Mouse (Mus musculus) ES-Bruce4 (cell line): ENCODE measurements around the gene Msi2. TPM values are rescaled to one million over a fixed set of nuclear protein-coding genes. Genes with fewer than 3 reads are reported as not detected.

Experiments used
- H3K27ac ChIP-seq: 2 replicates; pipeline ENCODE4 v1.5.1; 2012; ENCODE audit warnings: low read length, inconsistent platforms; ENCODE audit not compliant: insufficient read depth
- H3K27me3 ChIP-seq: 2 replicates; pipeline ENCODE4 v1.6.1; 2012; ENCODE audit warnings: mild to moderate bottlenecking, low read length, inconsistent platforms; ENCODE audit not compliant: control insufficient read depth, poor library complexity, insufficient read depth, severe bottlenecking
- H3K36me3 ChIP-seq: 2 replicates; pipeline ENCODE4 v1.6.1; 2012; ENCODE audit warnings: inconsistent platforms, mild to moderate bottlenecking, low read length, moderate library complexity; ENCODE audit not compliant: control insufficient read depth, poor library complexity, insufficient read depth, severe bottlenecking
- H3K4me1 ChIP-seq: one replicate; pipeline ENCODE4 v1.8.1; 2011; ENCODE audit warnings: low read length; ENCODE audit not compliant: control insufficient read depth, insufficient read depth
- H3K4me3 ChIP-seq: 2 replicates; pipeline ENCODE4 v1.5.1; 2011; ENCODE audit warnings: low read depth, mild to moderate bottlenecking, low read length
- H3K9ac ChIP-seq: 2 replicates; pipeline ENCODE4 v1.6.1; 2012; ENCODE audit warnings: low read depth, mild to moderate bottlenecking, inconsistent platforms; ENCODE audit not compliant: poor library complexity, severe bottlenecking
- H3K9me3 ChIP-seq: replicated peaks from 2 replicates; pipeline ENCODE4 v1.6.1; 2012; ENCODE audit warnings: mild to moderate bottlenecking, low read length, inconsistent platforms; ENCODE audit not compliant: control insufficient read depth, poor library complexity, insufficient read depth, severe bottlenecking
- CTCF ChIP-seq: IDR thresholded peaks from one replicate; pipeline ENCODE4 v1.8.1; 2011; ENCODE audit warnings: low read depth, low read length
- EP300 ChIP-seq: IDR thresholded peaks from 2 replicates; pipeline ENCODE4 v1.6.1; 2011; ENCODE audit warnings: low read depth, low read length; ENCODE audit not compliant: insufficient read depth
- POLR2A ChIP-seq: IDR thresholded peaks from one replicate; pipeline ENCODE4 v1.8.1; 2011; ENCODE audit warnings: low read length; ENCODE audit not compliant: insufficient read depth
- polyA plus RNA-seq: library from polyadenylated mRNA; stranded (reverse); fragments of >200 nt; gene quantifications from 2 replicates; pipeline ENCODE4 v1.2.4, GENCODE M21; 2011; ENCODE audit warnings: low read depth; ENCODE audit not compliant: missing spikeins, insufficient read depth, insufficient read length

Msi2 gene
- polyA plus RNA-seq, 1 experiment: 110 TPM

GRCm38 (mm10) chr11:88354771-88355170, 363.5 kb downstream of the Msi2 start:
- Histone ChIP-seq H3K4me1 (peaks cover 4% of the 10 kb centered on the region), H3K9me3 (no peaks in the 10 kb centered on the region), H3K9ac (no peak overlapping the region), H3K27me3 (no peaks in the 10 kb centered on the region), H3K36me3 (no peaks in the 10 kb centered on the region), H3K27ac (no peak overlapping the region), H3K4me3 (no peak overlapping the region)
- TF ChIP-seq POLR2A (no peak), EP300 (no peak), CTCF (no peak)

GRCm38 (mm10) chr11:88351722-88352473, 366.4 kb downstream of the Msi2 start:
- Histone ChIP-seq H3K36me3 (0 out of 2 replicates have a peak, but pooled peaks cover 5% of the 10 kb centered on the region), H3K4me1 (no peaks in the 10 kb centered on the region), H3K27ac (no peak overlapping the region), H3K9ac (no peak overlapping the region), H3K27me3 (no peaks in the 10 kb centered on the region), H3K4me3 (no peak overlapping the region), H3K9me3 (no peaks in the 10 kb centered on the region)
- TF ChIP-seq EP300 (no peak), POLR2A (no peak), CTCF (no peak)

GRCm38 (mm10) chr11:88348690-88349089, 369.6 kb downstream of the Msi2 start:
- no peak overlapping the region for H3K4me3 ChIP-seq
- no peak overlapping the region for H3K27ac ChIP-seq
- H3K9ac ChIP-seq: no peak overlapping the region
- no peaks in the 10 kb centered on the region for H3K27me3 ChIP-seq
- TF ChIP-seq CTCF: no peak
- no peak for TF ChIP-seq POLR2A
- TF ChIP-seq EP300: no peak
- H3K4me1 ChIP-seq: no peaks in the 10 kb centered on the region
- 0 out of 2 replicates have a peak, but pooled peaks cover 5% of the 10 kb centered on the region for H3K36me3 ChIP-seq
- no peaks in the 10 kb centered on the region for H3K9me3 ChIP-seq

GRCm38 (mm10) chr11:88348056-88348455, 370.3 kb downstream of the Msi2 start:
- H3K9me3 ChIP-seq: no peaks in the 10 kb centered on the region
- H3K27me3 ChIP-seq: no peaks in the 10 kb centered on the region
- H3K27ac ChIP-seq: no peak overlapping the region
- H3K4me1 ChIP-seq: no peaks in the 10 kb centered on the region
- H3K4me3 ChIP-seq: no peak overlapping the region
- no peak overlapping the region for H3K9ac ChIP-seq
- no peak for TF ChIP-seq CTCF
- TF ChIP-seq POLR2A: no peak
- TF ChIP-seq EP300: no peak
- H3K36me3 ChIP-seq: 0 out of 2 replicates have a peak, but pooled peaks cover 5% of the 10 kb centered on the region

- H3K4me3 ChIP-seq: no peak overlapping the region
- no peak overlapping the region for H3K9ac ChIP-seq
- 0 out of 2 replicates have a peak, but pooled peaks cover 5% of the 10 kb centered on the region for H3K36me3 ChIP-seq
- H3K9me3 ChIP-seq: no peaks in the 10 kb centered on the region
- H3K4me1 ChIP-seq: no peaks in the 10 kb centered on the region
- TF ChIP-seq CTCF (no peak), EP300 (no peak), POLR2A (no peak)
- no peaks in the 10 kb centered on the region for H3K27me3 ChIP-seq
- H3K27ac ChIP-seq: no peak overlapping the region
These were observed 372.2 kb downstream of the Msi2 start for GRCm38 (mm10) chr11:88346066-88346465.

- no peak for TF ChIP-seq POLR2A
- TF ChIP-seq CTCF: no peak
- TF ChIP-seq EP300: no peak
- no peaks in the 10 kb centered on the region for H3K9me3 ChIP-seq
- no peaks in the 10 kb centered on the region for H3K27me3 ChIP-seq
- H3K9ac ChIP-seq: no peak overlapping the region
- H3K4me1 ChIP-seq: no peaks in the 10 kb centered on the region
- no peak overlapping the region for H3K4me3 ChIP-seq
- H3K36me3 ChIP-seq: no peaks in the 10 kb centered on the region
- H3K27ac ChIP-seq: no peak overlapping the region
These were observed 380.4 kb downstream of the Msi2 start for GRCm38 (mm10) chr11:88337926-88338325.
